Mouse (Mus musculus) A20 (cell line): ENCODE measurements around the gene 9930021J03Rik.

Experiments
- DNase-seq: peaks from one replicate; pipeline ENCODE4 v3.0.0-alpha.2; 2011; ENCODE audit warnings: low read depth, low spot score

The 9930021J03Rik gene

GRCm38 (mm10) chr19:29805917-29806785, at the start of gene 9930021J03Rik:
TSS of gene 9930021J03Rik (minus strand) at chr19:29805989.
- DNase-seq: peak; percentile 99

GRCm38 (mm10) chr19:29853711-29854110, 47.9 kb upstream of the 9930021J03Rik start:
- no peak for DNase-seq

- no peak for DNase-seq
Observed at GRCm38 (mm10) chr19:29851036-29851690, 45.4 kb upstream of the 9930021J03Rik start.

- DNase-seq: no peak
Observed at GRCm38 (mm10) chr19:29849924-29850551, 44.2 kb upstream of the 9930021J03Rik start.

GRCm38 (mm10) chr19:29844036-29844661, 38.4 kb upstream of the 9930021J03Rik start:
- DNase-seq: no peak

GRCm38 (mm10) chr19:29843641-29844035, 37.8 kb upstream of the 9930021J03Rik start:
- no peak for DNase-seq

GRCm38 (mm10) chr19:29842973-29843372, 37.2 kb upstream of the 9930021J03Rik start:
- no peak for DNase-seq

- DNase-seq: no peak
Observed at GRCm38 (mm10) chr19:29840642-29841041, 34.9 kb upstream of the 9930021J03Rik start.

GRCm38 (mm10) chr19:29838636-29839135, 32.9 kb upstream of the 9930021J03Rik start:
- no peak for DNase-seq

GRCm38 (mm10) chr19:29838171-29838570, 32.4 kb upstream of the 9930021J03Rik start:
- DNase-seq: no peak

GRCm38 (mm10) chr19:29835364-29836034, 29.7 kb upstream of the 9930021J03Rik start:
- no peak for DNase-seq

GRCm38 (mm10) chr19:29830911-29831310, 25.1 kb upstream of the 9930021J03Rik start:
- DNase-seq: no peak

GRCm38 (mm10) chr19:29828558-29828957, 22.8 kb upstream of the 9930021J03Rik start:
- no peak for DNase-seq

GRCm38 (mm10) chr19:29826686-29827085, 20.9 kb upstream of the 9930021J03Rik start:
- peak; percentile 38 for DNase-seq

- DNase-seq: no peak
Observed at GRCm38 (mm10) chr19:29825003-29825402, 19.2 kb upstream of the 9930021J03Rik start.

GRCm38 (mm10) chr19:29824034-29824700, 18.4 kb upstream of the 9930021J03Rik start:
- peak; percentile 71 for DNase-seq

- DNase-seq: no peak
Observed at GRCm38 (mm10) chr19:29823456-29824010, 17.7 kb upstream of the 9930021J03Rik start.

- DNase-seq: peak; percentile 81
Observed at GRCm38 (mm10) chr19:29820966-29821365, 15.2 kb upstream of the 9930021J03Rik start.

GRCm38 (mm10) chr19:29812581-29813460, 7.0 kb upstream of the 9930021J03Rik start, which contains the start of gene Ranbp6:
TSS of gene Ranbp6 (minus strand) at chr19:29812974.
- peak; percentile 90 for DNase-seq
